Mouse (Mus musculus): ENCODE data around the gene Flt3. TPM values are rescaled to one million over a fixed set of nuclear protein-coding genes. Genes with fewer than 3 reads are reported as not detected.
A peak's percentile ranks its signal among the peaks of the same experiment; 100 is the strongest.

Flt3 gene
- 0.20 TPM in 1 of 2 replicates, not detected in the other for polyA plus RNA-seq (2016; fragmentation: Nextera tagmentation; extraction: Ambion mirVana)

DNA sequence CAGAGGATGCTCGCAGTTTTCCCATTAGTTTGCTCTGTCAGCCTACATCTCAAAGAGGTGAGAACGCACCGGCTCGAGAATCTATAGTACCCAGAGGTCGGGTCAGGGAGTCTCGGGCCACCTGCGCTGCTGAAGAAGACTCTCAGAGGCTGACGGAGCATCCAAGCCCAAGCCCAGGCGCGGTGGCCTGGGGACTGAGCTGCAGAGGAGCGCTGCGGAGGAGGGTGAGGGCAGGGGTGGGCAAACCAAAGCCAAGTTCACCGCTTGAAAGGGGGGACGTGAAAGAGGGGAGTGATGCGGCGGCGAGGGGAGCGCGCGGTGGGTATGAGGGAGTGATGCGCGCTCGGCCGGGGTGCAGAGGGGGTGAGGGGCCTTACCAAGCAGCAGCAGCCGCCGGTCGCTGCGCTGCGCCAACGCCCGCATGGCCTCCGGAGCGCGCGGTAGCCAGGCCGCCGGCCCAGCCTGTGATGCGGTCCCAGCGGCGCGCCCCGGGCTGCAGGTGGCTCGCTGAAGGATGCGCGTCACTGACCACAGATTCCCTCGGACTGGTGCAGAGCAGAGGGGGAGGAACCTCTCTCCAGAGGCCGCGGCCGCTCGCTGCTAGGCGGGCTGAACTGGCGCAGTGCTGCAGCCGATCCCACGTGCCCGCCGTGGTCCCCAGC lies at the start of gene Flt3:
Flt3 (minus strand) TSS at position 647 of the 662 bp plus-strand sequence.
- H3K36me3 ChIP-seq: no peaks in the 10 kb centered on the region
- peaks cover 14% of the 10 kb centered on the region; the same call in 1 of the 2 replicates for H3K4me1 ChIP-seq (replicated peaks)
- ATAC-seq (ENCODE audit: insufficient number of reproducible peaks, low FRiP score): peak; percentile 55; the same call in 1 of the 2 replicates
- H3K4me2 ChIP-seq: peak within 1 kb of the TSS; percentile 91
- peaks cover 46% of the 10 kb centered on the region for H3K27me3 ChIP-seq (replicated peaks)
- peaks cover 4% of the 10 kb centered on the region; the same call in 1 of the 2 replicates for H3K9me3 ChIP-seq (replicated peaks)
- under 1% methylated on average over 54 of the region's 56 CpGs for WGBS
- H3K9ac ChIP-seq: peak within 1 kb of the TSS; percentile 55
- H3K4me3 ChIP-seq: peak within 1 kb of the TSS; percentile 54
- no peak within 1 kb of the TSS for H3K27ac ChIP-seq (ENCODE audit: poor library complexity, severe bottlenecking)

DNA sequence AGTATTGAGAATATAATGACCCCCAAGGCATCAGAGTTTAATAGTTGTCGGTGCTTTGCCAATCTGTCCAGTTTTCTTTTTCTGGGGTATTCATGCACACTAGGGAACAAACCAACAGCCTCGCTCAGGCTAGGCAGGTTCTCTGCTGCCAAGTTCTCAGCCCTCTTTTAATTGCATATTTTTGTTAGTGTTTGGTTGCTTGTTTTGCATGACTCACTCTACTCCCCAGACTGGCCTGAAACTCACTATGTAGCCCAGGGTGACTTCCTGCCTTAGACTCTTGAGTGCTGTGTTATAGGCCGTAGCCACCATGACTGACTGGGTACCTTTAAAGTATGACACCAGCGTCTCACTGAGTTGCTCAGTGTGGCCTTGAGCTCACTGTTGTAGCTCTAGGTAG lies 48.6 kb upstream of the Flt3 start:
- Histone ChIP-seq H3K4me2 (no peak overlapping the region), H3K27ac (ENCODE audit: poor library complexity, severe bottlenecking) (no peak overlapping the region), H3K9ac (no peak overlapping the region), H3K27me3 (replicated peaks) (no peaks in the 10 kb centered on the region), H3K4me1 (replicated peaks) (peaks cover 38% of the 10 kb centered on the region), H3K4me3 (no peak overlapping the region), H3K36me3 (peaks cover 12% of the 10 kb centered on the region), H3K9me3 (replicated peaks) (no peaks in the 10 kb centered on the region)
- ATAC-seq (ENCODE audit: insufficient number of reproducible peaks, low FRiP score): no peak
- 87% methylated on average over 4 of the region's 4 CpGs for WGBS

DNA sequence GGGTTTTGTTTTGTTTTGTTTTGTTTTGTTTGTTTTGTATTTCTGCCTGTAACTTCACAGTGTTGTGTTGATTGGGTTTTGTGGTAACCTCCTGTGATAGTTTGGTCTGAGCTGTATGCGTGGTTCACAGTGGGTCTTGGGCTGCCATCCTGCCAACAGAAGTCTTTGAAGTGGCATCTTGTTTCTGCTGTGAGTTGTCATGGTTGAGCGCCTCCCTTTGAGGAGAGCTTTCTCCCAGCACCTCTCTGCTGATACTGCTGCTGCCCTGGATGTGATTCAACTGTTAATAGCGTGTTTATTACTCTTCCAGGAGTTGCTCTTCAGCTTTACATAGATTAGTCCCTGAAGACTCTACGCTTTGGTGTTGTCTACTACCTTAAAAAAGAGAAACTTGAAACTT lies 48.2 kb upstream of the Flt3 start:
- Histone ChIP-seq H3K4me1 (replicated peaks) (peaks cover 38% of the 10 kb centered on the region), H3K9me3 (replicated peaks) (no peaks in the 10 kb centered on the region), H3K36me3 (peaks cover 12% of the 10 kb centered on the region), H3K27ac (ENCODE audit: poor library complexity, severe bottlenecking) (no peak overlapping the region), H3K4me2 (no peak overlapping the region), H3K27me3 (replicated peaks) (no peaks in the 10 kb centered on the region), H3K9ac (no peak overlapping the region), H3K4me3 (no peak overlapping the region)
- no peak for ATAC-seq (ENCODE audit: insufficient number of reproducible peaks, low FRiP score)
- WGBS: 78% methylated on average over 4 of the region's 4 CpGs

DNA sequence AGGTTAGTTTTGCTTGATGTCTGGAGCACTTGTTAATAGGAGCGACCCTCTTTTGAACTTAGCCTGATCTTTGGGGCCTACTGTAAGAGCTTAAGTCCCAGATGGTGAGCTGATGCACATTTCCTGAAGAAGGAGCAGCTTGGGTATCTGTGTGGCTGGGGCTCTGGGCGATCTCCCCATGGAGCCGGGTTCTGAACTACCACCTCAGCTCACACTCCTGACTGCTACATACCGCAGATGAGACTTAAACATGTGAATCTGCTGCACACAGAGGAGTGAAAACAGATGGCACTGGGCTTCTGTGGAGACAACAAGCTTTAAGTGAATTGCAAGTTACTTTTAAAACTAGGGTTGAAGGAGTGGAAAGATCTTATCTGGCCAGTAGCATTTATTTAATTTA lies 45.0 kb upstream of the Flt3 start:
- Histone ChIP-seq H3K4me2 (no peak overlapping the region), H3K27me3 (replicated peaks) (no peaks in the 10 kb centered on the region), H3K9ac (no peak overlapping the region), H3K9me3 (replicated peaks) (no peaks in the 10 kb centered on the region), H3K36me3 (0 out of 2 replicates have a peak, but pooled peaks cover 2% of the 10 kb centered on the region), H3K27ac (ENCODE audit: poor library complexity, severe bottlenecking) (no peak overlapping the region), H3K4me1 (replicated peaks) (peaks cover 52% of the 10 kb centered on the region), H3K4me3 (no peak overlapping the region)
- WGBS: 71% methylated on average over 4 of the region's 4 CpGs
- no peak for ATAC-seq (ENCODE audit: insufficient number of reproducible peaks, low FRiP score)

DNA sequence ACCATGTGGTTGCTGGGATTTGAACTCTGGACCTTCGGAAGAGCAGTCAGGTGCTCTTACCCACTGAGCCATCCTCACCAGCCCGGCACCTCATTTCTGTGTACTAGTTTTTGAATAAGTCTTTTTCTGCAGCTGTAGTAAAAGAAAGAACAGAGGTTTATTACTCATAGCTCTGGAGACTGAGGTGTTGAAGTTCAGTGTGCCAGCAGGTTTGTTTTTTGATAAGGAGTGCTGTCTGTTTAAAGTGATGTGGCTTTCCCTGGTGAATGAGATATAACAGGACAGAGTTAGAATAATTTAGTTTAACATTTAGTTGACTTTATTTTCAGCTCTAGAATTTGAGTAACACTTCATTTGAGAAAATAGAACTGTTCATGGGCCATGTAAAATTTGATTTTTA lies 44.5 kb upstream of the Flt3 start:
- Histone ChIP-seq H3K4me3 (no peak overlapping the region), H3K27me3 (replicated peaks) (no peaks in the 10 kb centered on the region), H3K4me1 (replicated peaks) (peaks cover 51% of the 10 kb centered on the region), H3K4me2 (no peak overlapping the region), H3K27ac (ENCODE audit: poor library complexity, severe bottlenecking) (no peak overlapping the region), H3K9ac (no peak overlapping the region), H3K9me3 (replicated peaks) (no peaks in the 10 kb centered on the region), H3K36me3 (0 out of 2 replicates have a peak, but pooled peaks cover 2% of the 10 kb centered on the region)
- 67% methylated on average over 2 of the region's 2 CpGs for WGBS
- ATAC-seq (ENCODE audit: insufficient number of reproducible peaks, low FRiP score): no peak

DNA sequence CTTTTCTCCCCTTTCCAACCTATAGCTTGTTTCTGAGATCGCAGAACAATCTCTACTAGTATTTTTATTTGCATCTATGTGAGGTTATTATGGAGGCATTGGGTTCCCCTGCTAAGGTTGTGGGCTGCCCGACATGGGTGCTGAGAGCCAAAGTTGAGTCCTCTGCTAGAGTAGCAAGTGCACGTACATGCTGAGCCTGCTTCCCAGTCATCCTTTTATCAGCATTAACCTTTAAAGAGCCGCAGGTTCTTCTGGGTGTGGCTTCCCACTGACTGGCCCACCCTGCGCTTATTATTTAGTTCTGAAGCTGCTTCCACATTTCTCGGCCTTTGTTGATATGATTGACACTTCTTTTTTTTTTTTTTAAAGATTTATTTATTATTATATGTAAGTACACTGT lies 44.0 kb upstream of the Flt3 start:
- Histone ChIP-seq H3K4me2 (no peak overlapping the region), H3K27me3 (replicated peaks) (no peaks in the 10 kb centered on the region), H3K4me1 (replicated peaks) (peaks cover 48% of the 10 kb centered on the region), H3K36me3 (0 out of 2 replicates have a peak, but pooled peaks cover 2% of the 10 kb centered on the region), H3K4me3 (no peak overlapping the region), H3K9ac (no peak overlapping the region), H3K27ac (ENCODE audit: poor library complexity, severe bottlenecking) (no peak overlapping the region), H3K9me3 (replicated peaks) (no peaks in the 10 kb centered on the region)
- WGBS: 71% methylated on average over 6 of the region's 6 CpGs
- no peak for ATAC-seq (ENCODE audit: insufficient number of reproducible peaks, low FRiP score)

DNA sequence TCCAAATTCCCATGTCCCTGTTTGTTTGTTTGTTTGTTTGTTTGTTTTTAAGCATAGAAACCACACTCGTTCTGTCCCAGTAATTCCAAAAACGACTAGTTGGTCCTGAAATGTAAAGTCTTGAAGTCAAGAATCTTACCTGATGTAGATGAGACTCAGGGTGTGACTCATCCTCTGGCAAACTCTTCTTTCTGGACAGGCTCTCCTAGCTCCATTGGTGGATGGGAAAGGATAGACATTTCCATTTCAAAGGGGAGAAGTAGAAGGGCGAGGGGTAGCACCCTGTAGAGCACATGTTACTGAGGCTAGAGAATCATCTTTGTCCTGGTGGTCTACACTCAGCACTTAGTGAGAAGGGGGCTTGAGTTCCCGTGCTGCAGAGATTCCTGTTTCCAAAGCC lies 42.5 kb upstream of the Flt3 start:
- H3K4me2 ChIP-seq: no peak overlapping the region
- H3K4me1 ChIP-seq (replicated peaks): peaks cover 44% of the 10 kb centered on the region
- H3K4me3 ChIP-seq: no peak overlapping the region
- H3K9me3 ChIP-seq (replicated peaks): no peaks in the 10 kb centered on the region
- no peak overlapping the region for H3K27ac ChIP-seq (ENCODE audit: poor library complexity, severe bottlenecking)
- ATAC-seq (ENCODE audit: insufficient number of reproducible peaks, low FRiP score): no peak
- H3K36me3 ChIP-seq: 0 out of 2 replicates have a peak, but pooled peaks cover 2% of the 10 kb centered on the region
- 77% methylated on average over 4 of the region's 4 CpGs for WGBS
- H3K9ac ChIP-seq: no peak overlapping the region
- H3K27me3 ChIP-seq (replicated peaks): no peaks in the 10 kb centered on the region

DNA sequence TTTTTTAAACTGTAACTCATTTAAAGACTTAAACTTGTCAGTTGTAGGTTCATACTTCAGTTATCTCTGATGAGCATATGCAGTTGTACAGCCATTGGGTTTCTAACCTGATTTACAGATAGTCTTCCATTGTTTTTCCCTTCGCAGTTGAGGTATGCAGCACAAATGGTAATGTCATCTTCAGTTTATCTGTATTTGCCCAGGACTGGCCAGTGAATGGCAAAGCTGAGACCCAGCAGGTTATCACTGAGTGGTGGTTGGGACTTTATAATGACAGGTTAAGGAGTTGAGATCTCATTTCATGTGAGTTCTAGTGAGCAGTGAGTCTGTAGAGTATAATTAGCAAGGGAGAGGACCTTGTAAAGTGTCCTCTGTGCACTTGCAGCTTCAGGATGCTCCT lies 41.7 kb upstream of the Flt3 start:
- peaks cover 46% of the 10 kb centered on the region for H3K4me1 ChIP-seq (replicated peaks)
- ATAC-seq (ENCODE audit: insufficient number of reproducible peaks, low FRiP score): peak; percentile 51; the same call in 1 of the 2 replicates
- WGBS: 43% methylated on average over 1 of the region's 1 CpGs

DNA sequence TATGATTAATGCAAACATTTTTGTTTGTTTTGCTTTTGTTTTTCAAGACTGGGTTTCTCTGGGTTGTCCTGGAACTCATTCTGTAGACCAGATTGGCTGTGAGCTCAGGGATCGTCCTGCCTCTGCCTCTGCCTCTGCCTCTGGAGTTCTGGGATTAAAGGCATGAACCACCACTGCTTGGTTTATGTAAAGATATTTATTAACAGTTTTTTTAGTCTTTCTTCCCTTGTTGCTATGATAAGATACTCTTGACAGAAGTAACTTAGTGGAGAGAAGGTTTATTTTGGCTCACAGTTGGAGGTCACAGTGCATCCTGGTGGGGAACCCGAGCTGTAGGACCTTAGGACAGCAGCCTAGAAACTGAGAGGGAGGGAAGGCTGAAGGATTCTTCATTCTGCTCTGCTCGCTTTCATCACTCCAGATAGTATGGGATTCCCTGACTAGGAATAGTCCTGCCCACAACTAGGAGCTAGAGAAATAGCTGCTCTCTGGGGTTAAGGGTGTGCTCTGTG lies 40.8 kb upstream of the Flt3 start:
- Histone ChIP-seq H3K4me3 (no peak overlapping the region), H3K27me3 (replicated peaks) (no peaks in the 10 kb centered on the region), H3K4me2 (no peak overlapping the region), H3K4me1 (replicated peaks) (peaks cover 49% of the 10 kb centered on the region), H3K9me3 (replicated peaks) (no peaks in the 10 kb centered on the region), H3K27ac (ENCODE audit: poor library complexity, severe bottlenecking) (no peak overlapping the region), H3K36me3 (0 out of 2 replicates have a peak, but pooled peaks cover 2% of the 10 kb centered on the region), H3K9ac (no peak overlapping the region)
- 55% methylated on average over 3 of the region's 3 CpGs for WGBS
- ATAC-seq (ENCODE audit: insufficient number of reproducible peaks, low FRiP score): no peak

More for the DNA sequence above, 41.7 kb upstream of the Flt3 start:
- Histone ChIP-seq H3K27ac (ENCODE audit: poor library complexity, severe bottlenecking) (peak overlapping the region; percentile 23; the same call in 1 of the 2 replicates), H3K9me3 (replicated peaks) (no peaks in the 10 kb centered on the region), H3K9ac (no peak overlapping the region), H3K4me2 (no peak overlapping the region), H3K36me3 (0 out of 2 replicates have a peak, but pooled peaks cover 2% of the 10 kb centered on the region), H3K27me3 (replicated peaks) (no peaks in the 10 kb centered on the region), H3K4me3 (no peak overlapping the region)

DNA sequence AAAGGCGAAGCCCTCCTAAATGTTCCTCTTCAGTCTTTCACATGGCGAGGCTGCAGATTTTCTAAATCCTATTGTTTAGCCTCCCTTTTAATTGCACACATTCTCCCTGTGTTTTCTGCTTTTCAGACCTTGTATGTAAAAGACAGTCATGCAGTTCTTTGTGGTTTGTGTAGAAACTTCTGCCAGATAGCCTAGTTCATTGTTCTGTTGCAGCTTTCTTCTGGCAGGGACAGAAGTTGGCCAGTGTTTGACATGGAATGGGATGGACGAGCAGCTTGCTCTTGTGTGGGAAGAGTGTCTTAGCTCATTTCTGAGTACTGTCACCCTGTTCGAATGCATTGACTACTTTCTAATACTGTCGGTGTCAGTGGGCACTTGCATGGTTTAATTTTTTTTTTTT lies 36.2 kb upstream of the Flt3 start:
- H3K27me3 ChIP-seq (replicated peaks): no peaks in the 10 kb centered on the region
- ATAC-seq (ENCODE audit: insufficient number of reproducible peaks, low FRiP score): no peak
- H3K4me1 ChIP-seq (replicated peaks): peaks cover 69% of the 10 kb centered on the region
- H3K9me3 ChIP-seq (replicated peaks): no peaks in the 10 kb centered on the region
- WGBS: 88% methylated on average over 5 of the region's 5 CpGs
- no peak overlapping the region for H3K4me3 ChIP-seq
- H3K27ac ChIP-seq (ENCODE audit: poor library complexity, severe bottlenecking): no peak overlapping the region
- 0 out of 2 replicates have a peak overlapping the region, but pooled peaks have one; percentile 10 for H3K9ac ChIP-seq
- H3K4me2 ChIP-seq: no peak overlapping the region
- 0 out of 2 replicates have a peak, but pooled peaks cover 2% of the 10 kb centered on the region for H3K36me3 ChIP-seq

DNA sequence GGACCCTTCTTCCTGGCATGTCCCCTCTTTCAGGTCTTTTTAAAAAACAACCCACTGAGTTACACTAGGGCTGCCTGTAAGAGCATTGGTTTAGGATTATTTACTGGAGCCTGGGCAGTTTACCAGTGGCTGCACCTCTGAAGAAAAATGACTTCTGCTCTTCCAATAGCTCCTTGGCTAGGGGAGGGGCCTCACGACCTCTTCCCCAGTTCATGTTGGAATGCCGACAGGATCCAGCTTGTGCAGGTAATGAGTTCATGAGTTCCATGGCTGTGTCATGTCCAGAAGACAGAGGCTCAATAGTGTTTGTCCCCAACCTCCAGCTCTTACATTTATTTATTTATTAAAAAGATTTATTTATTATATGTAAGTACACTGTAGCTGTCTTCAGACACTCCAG lies 35.5 kb upstream of the Flt3 start:
- peaks cover 62% of the 10 kb centered on the region for H3K4me1 ChIP-seq (replicated peaks)

More for the DNA sequence above, 35.5 kb upstream of the Flt3 start:
- Histone ChIP-seq H3K27me3 (replicated peaks) (no peaks in the 10 kb centered on the region), H3K36me3 (no peaks in the 10 kb centered on the region), H3K9me3 (replicated peaks) (no peaks in the 10 kb centered on the region), H3K9ac (no peak overlapping the region), H3K27ac (ENCODE audit: poor library complexity, severe bottlenecking) (0 out of 2 replicates have a peak overlapping the region, but pooled peaks have one; percentile 3), H3K4me2 (0 out of 2 replicates have a peak overlapping the region, but pooled peaks have one; percentile 26), H3K4me3 (no peak overlapping the region)
- no peak for ATAC-seq (ENCODE audit: insufficient number of reproducible peaks, low FRiP score)
- 67% methylated on average over 2 of the region's 2 CpGs for WGBS
